Mouse (Mus musculus) midbrain, embryonic 11.5 days (tissue): ENCODE results near the gene Apopt1. TPM values are rescaled to one million over a fixed set of nuclear protein-coding genes. Genes with fewer than 3 reads are reported as not detected.

Source experiments
- ATAC-seq: fragments of 200-750 bp; cut with Nextera tagmentation; 2 replicates; pipeline ENCODE4 v1.8.0; 2017; ENCODE audit warnings: moderate TSS enrichment, moderate library complexity; ENCODE audit not compliant: low FRiP score
- DNase-seq: peaks from one replicate; pipeline ENCODE4 v3.0.0; 2015; ENCODE audit warnings: low spot score; ENCODE audit errors: missing footprints
- H3K27ac ChIP-seq: fragments of 300-500 bp; sonication (generic); 2 replicates; pipeline ENCODE4 v1.5.1; 2014; ENCODE audit warnings: low read depth, low read length
- H3K27me3 ChIP-seq: fragments of 300-500 bp; sonication (generic); 2 replicates; pipeline ENCODE4 v1.6.1; 2014; ENCODE audit warnings: mild to moderate bottlenecking, low read length, moderate library complexity, mixed read lengths; ENCODE audit not compliant: control insufficient read depth, insufficient read depth
- H3K36me3 ChIP-seq: fragments of 300-500 bp; sonication (generic); 2 replicates; pipeline ENCODE4 v1.6.1; 2014; ENCODE audit warnings: mild to moderate bottlenecking, low read length, moderate library complexity, mixed read lengths; ENCODE audit not compliant: control insufficient read depth, insufficient read depth
- H3K4me1 ChIP-seq: fragments of 300-500 bp; sonication (generic); 2 replicates; pipeline ENCODE4 v1.6.1; 2014; ENCODE audit warnings: low read length; ENCODE audit not compliant: control insufficient read depth, insufficient read depth
- H3K4me2 ChIP-seq: fragments of 300-500 bp; sonication (generic); 2 replicates; pipeline ENCODE4 v1.6.1; 2014; ENCODE audit warnings: mild to moderate bottlenecking, moderate library complexity
- H3K4me3 ChIP-seq: fragments of 300-500 bp; sonication (generic); 2 replicates; pipeline ENCODE4 v1.5.1; 2014; ENCODE audit warnings: low read depth, low read length
- H3K9ac ChIP-seq: fragments of 300-500 bp; sonication (generic); 2 replicates; pipeline ENCODE4 v1.6.1; 2014; ENCODE audit warnings: low read length
- H3K9me3 ChIP-seq: fragments of 300-500 bp; sonication (generic); 2 replicates; pipeline ENCODE4 v1.6.1; 2016; ENCODE audit warnings: low read length; ENCODE audit not compliant: control insufficient read depth
- WGBS: fragments of 180-500 bp; shearing (Covaris S2); extraction: QIAGEN DNeasy Blood & Tissue Kit; methylation state at CpG from one replicate; pipeline ENCODE4 v1.1.7; 2014; 5-methylcytosine and 5-hydroxymethylcytosine counted together
- polyA plus RNA-seq: library from polyadenylated mRNA; unstranded; fragments of >200 nt; fragmentation: Nextera tagmentation; extraction: Ambion mirVana; gene quantifications from 2 replicates; pipeline ENCODE4 v1.2.1, GENCODE M21; 2014

Apopt1 gene
- polyA plus RNA-seq, 1 experiment from 2014 or later = 50.8 TPM

GRCm38 (mm10) chr12:111677882-111678669 is 35.0 kb upstream of the Apopt1 start, which contains the start of gene Trmt61a:
Gene Trmt61a (plus strand): TSS chr12:111678105.
- Histone ChIP-seq H3K4me2 (peak within 1 kb of the TSS; percentile 67), H3K4me1 (peaks cover 17% of the 10 kb centered on the region), H3K9ac (peak within 1 kb of the TSS; percentile 81), H3K27me3 (peaks cover 6% of the 10 kb centered on the region), H3K4me3 (peak within 1 kb of the TSS; percentile 88), H3K9me3 (no peaks in the 10 kb centered on the region), H3K36me3 (peaks cover 7% of the 10 kb centered on the region; the same call in 1 of the 2 replicates), H3K27ac (peak within 1 kb of the TSS; percentile 95)
- under 1% methylated on average over 51 of the region's 51 CpGs for WGBS
- DNase-seq (peak; percentile 100), ATAC-seq (peak; percentile 85)

DNA sequence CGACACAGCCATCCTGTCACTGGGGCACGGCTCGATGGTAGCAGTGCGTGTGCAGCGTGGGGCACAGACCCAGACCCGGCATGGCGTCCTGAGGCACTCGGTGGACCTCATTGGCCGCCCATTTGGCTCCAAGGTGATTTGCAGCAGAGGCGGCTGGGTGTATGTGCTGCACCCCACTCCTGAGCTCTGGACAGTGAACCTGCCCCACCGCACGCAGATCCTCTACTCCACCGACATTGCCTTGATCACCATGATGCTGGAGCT is 34.5 kb upstream of the Apopt1 start:
- WGBS = 10% methylated on average over 13 of the region's 13 CpGs
- Histone ChIP-seq H3K4me3 (peak overlapping the region; percentile 88), H3K4me1 (peaks cover 16% of the 10 kb centered on the region), H3K4me2 (peak overlapping the region; percentile 67), H3K36me3 (peaks cover 7% of the 10 kb centered on the region; the same call in 1 of the 2 replicates), H3K27ac (no peak overlapping the region), H3K9me3 (no peaks in the 10 kb centered on the region), H3K27me3 (peaks cover 5% of the 10 kb centered on the region), H3K9ac (peak overlapping the region; percentile 81)
- DNase-seq (no peak), ATAC-seq (0 out of 2 replicates have a peak, but pooled peaks have one; percentile 1)

DNA sequence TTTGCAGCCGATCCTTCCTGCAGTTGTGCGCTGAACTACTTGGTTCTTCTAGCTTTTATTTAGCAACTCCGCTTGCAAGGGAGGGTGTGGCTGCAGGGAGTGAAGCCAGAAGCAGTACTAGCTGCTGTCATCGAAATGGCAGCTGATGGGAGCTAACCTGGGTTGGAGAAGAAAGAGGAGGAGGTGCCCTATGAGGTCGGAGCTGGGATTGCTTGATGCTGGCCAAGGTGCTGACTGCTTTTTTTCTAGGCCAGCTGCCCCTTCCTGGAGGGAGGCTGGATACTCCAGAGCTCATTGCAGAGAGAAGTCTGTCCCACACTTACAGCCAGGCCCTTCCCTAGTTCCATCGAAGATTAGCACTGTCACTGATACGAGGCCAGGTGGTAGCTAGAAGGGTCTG is 34.1 kb upstream of the Apopt1 start:
- peak overlapping the region; percentile 88 for H3K4me3 ChIP-seq
- no peak for ATAC-seq
- peaks cover under 1% of the 10 kb centered on the region; the same call in 1 of the 2 replicates for H3K27me3 ChIP-seq
- DNase-seq = no peak
- H3K4me1 ChIP-seq = peaks cover 16% of the 10 kb centered on the region
- H3K27ac ChIP-seq = no peak overlapping the region
- peak overlapping the region; percentile 81 for H3K9ac ChIP-seq
- peaks cover 7% of the 10 kb centered on the region; the same call in 1 of the 2 replicates for H3K36me3 ChIP-seq
- peak overlapping the region; percentile 67 for H3K4me2 ChIP-seq
- 58% methylated on average over 7 of the region's 7 CpGs for WGBS
- no peaks in the 10 kb centered on the region for H3K9me3 ChIP-seq

DNA sequence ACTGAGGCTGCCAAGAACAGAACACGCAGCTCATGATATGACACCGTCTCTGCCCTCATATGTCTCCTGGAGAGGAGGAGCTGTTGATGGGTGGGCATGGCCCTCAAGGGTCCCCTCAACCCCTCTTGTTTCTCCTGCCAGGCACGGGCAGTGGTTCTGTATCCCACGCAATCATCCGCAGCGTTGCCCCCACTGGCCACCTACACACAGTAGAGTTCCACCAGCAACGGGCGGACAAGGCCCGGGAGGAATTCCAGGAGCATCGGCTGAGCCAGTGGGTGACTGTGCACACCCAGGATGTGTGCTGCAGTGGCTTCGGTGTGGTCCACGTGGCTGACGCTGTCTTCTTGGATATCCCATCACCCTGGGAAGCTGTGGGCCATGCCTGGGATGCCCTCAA is 32.4 kb upstream of the Apopt1 start:
- H3K9me3 ChIP-seq = no peaks in the 10 kb centered on the region
- H3K4me3 ChIP-seq = no peak overlapping the region
- no peaks in the 10 kb centered on the region for H3K27me3 ChIP-seq
- ATAC-seq (no peak), DNase-seq (no peak)
- no peak overlapping the region for H3K9ac ChIP-seq
- no peak overlapping the region for H3K4me2 ChIP-seq
- H3K4me1 ChIP-seq = peaks cover 16% of the 10 kb centered on the region
- H3K27ac ChIP-seq = no peak overlapping the region
- peaks cover 7% of the 10 kb centered on the region; the same call in 1 of the 2 replicates for H3K36me3 ChIP-seq
- WGBS = 96% methylated on average over 13 of the region's 13 CpGs

GRCm38 (mm10) chr12:111681305-111681704 is 31.8 kb upstream of the Apopt1 start:
- H3K36me3 ChIP-seq = peaks cover 7% of the 10 kb centered on the region; the same call in 1 of the 2 replicates
- no peak for DNase-seq
- H3K9me3 ChIP-seq = no peaks in the 10 kb centered on the region
- no peaks in the 10 kb centered on the region for H3K27me3 ChIP-seq
- ATAC-seq = no peak
- no peak overlapping the region for H3K4me3 ChIP-seq
- H3K4me1 ChIP-seq = peaks cover 16% of the 10 kb centered on the region
- no peak overlapping the region for H3K9ac ChIP-seq
- WGBS = 85% methylated on average over 8 of the region's 8 CpGs
- no peak overlapping the region for H3K27ac ChIP-seq
- no peak overlapping the region for H3K4me2 ChIP-seq

GRCm38 (mm10) chr12:111682003-111682402 is 31.1 kb upstream of the Apopt1 start:
- H3K27ac ChIP-seq = no peak overlapping the region
- peaks cover 21% of the 10 kb centered on the region for H3K4me1 ChIP-seq
- WGBS = 92% methylated on average over 5 of the region's 5 CpGs
- no peaks in the 10 kb centered on the region for H3K27me3 ChIP-seq
- DNase-seq (no peak), ATAC-seq (no peak)
- no peaks in the 10 kb centered on the region for H3K9me3 ChIP-seq
- H3K4me2 ChIP-seq = no peak overlapping the region
- H3K4me3 ChIP-seq = no peak overlapping the region
- peaks cover 7% of the 10 kb centered on the region; the same call in 1 of the 2 replicates for H3K36me3 ChIP-seq
- H3K9ac ChIP-seq = no peak overlapping the region

GRCm38 (mm10) chr12:111682806-111683205 is 30.3 kb upstream of the Apopt1 start:
- Histone ChIP-seq H3K4me2 (no peak overlapping the region), H3K4me1 (peaks cover 22% of the 10 kb centered on the region)
- WGBS = 58% methylated on average over 5 of the region's 5 CpGs

DNA sequence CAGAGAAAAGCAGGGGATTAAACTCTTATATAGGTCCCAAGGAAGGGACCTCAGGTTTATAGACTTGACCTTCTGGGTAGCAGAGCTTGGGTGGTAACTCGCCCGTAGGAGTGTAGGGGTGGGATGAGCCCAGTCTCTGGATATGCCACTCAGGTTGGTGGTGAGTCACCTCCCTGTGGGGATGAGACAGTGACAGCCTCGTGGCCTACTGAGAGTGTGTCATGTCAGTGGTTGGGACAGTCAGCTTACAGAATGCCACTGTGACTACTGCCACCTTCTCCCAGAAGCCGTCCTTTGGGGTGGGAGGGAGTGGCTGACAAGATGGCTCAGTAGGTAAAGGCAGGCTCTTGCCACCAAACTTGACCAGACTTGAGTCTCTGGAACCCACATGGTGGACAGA is 26.7 kb upstream of the Apopt1 start:
- 89% methylated on average over 4 of the region's 4 CpGs for WGBS
- Histone ChIP-seq H3K9me3 (no peaks in the 10 kb centered on the region), H3K27me3 (no peaks in the 10 kb centered on the region), H3K4me3 (no peak overlapping the region), H3K4me2 (no peak overlapping the region), H3K9ac (peak overlapping the region; percentile 41; the same call in 1 of the 2 replicates), H3K4me1 (peaks cover 36% of the 10 kb centered on the region), H3K27ac (no peak overlapping the region), H3K36me3 (peaks cover 3% of the 10 kb centered on the region; the same call in 1 of the 2 replicates)
- ATAC-seq (no peak), DNase-seq (no peak)

More at GRCm38 (mm10) chr12:111682806-111683205, 30.3 kb upstream of the Apopt1 start:
- no peaks in the 10 kb centered on the region for H3K27me3 ChIP-seq
- no peak for ATAC-seq
- H3K36me3 ChIP-seq = peaks cover 7% of the 10 kb centered on the region; the same call in 1 of the 2 replicates
- no peak overlapping the region for H3K4me3 ChIP-seq
- no peak for DNase-seq
- H3K9ac ChIP-seq = no peak overlapping the region
- no peaks in the 10 kb centered on the region for H3K9me3 ChIP-seq
- no peak overlapping the region for H3K27ac ChIP-seq

DNA sequence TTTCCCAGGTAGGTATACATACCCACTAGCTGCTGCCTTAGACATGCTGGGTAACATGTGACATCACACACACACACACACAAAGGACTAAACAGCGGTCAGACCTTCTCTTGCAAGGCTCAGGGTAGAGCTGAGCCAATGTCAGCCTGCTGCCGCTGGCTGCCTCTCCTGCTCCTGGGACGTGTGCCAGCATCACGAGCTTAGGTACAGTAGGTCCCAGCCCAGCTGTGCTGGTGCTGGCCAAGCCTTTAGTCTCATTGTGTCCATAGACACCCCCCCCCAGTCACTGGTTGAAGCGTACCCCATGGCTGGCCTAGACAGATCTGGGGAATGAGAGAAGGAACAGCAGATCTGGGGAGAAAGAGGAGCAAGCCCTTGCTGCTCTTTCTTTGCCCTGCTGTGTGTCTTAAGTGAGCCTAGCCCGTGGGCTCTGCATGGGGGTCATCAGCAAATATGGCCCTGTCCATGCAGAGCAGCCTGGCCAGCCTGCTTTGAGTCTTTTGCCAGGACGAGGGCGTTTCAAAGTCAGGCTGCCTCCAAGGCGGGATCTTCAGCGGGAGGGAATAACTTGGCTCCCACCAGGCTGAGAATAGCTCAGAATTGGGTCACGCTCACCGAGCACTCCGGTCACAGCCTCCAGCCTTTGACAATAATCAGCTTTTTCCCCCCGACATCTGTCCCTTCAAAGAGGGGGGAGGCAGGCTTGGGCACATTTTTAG is 25.6 kb upstream of the Apopt1 start:
- Histone ChIP-seq H3K27me3 (no peaks in the 10 kb centered on the region), H3K4me1 (peaks cover 46% of the 10 kb centered on the region), H3K36me3 (peaks cover under 1% of the 10 kb centered on the region; the same call in 1 of the 2 replicates), H3K27ac (peak overlapping the region; percentile 83), H3K9ac (peak overlapping the region; percentile 41), H3K4me2 (peak overlapping the region; percentile 6; the same call in 1 of the 2 replicates), H3K4me3 (no peak overlapping the region), H3K9me3 (no peaks in the 10 kb centered on the region)
- peak; percentile 92 for DNase-seq
- WGBS = 22% methylated on average over 14 of the region's 14 CpGs
- ATAC-seq = no peak
